Mouse (Mus musculus) cerebellum, adult 11-12 months (tissue): ENCODE data around the gene Sidt2.

Source experiments
- DNase-seq: peaks from one replicate; pipeline ENCODE4 v3.0.0; 2022

Gene Sidt2

DNA sequence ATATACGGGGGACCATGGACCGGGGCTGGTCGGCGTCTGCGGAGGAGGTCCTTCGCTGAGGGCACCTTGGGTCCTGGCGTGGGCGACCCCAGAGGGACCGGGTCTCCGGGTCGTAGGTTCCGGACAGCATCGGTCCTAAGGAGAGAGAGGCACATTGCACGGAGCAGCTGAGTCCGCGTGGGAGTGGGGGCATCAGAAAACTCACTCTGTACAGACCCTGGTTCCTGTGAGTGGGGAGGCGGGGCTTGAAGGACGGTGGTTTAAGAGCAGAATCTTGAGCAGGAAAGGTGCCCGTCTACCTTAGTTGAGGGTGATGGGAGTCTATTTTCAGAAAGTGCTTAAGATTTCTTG lies 48.0 kb downstream of the Sidt2 start:
- no peak for DNase-seq

GRCm38 (mm10) chr9:45906355-45907077 lies 48.5 kb downstream of the Sidt2 start, which contains the start of the genes Pcsk7 and Rnf214:
Gene Pcsk7, plus strand, starts transcription at chr9:45906497.
Gene Rnf214, minus strand, starts transcription at chr9:45906911.
- DNase-seq = peak; percentile 92

DNA sequence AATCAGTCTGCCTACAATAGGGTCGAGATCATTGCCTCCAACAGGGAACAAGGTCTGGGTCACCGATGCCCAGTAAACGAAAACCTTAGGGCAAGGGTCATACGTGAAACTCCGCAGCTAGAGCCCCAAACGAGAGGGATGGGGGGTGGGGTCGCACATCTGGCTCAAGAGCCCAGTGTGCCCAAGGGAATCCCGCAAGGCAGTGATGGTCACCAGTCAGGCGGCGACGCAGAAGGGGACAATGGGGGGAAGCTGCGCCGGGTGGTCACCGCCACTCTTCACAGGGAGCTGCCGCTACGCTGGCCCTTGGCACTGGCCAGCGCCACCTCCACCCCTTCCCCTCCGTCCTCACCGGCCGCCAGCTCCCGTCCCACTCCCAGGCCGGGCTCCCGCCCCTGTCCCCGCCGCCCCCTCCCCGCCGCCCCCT lies 49.2 kb downstream of the Sidt2 start:
- peak; percentile 69 for DNase-seq

DNA sequence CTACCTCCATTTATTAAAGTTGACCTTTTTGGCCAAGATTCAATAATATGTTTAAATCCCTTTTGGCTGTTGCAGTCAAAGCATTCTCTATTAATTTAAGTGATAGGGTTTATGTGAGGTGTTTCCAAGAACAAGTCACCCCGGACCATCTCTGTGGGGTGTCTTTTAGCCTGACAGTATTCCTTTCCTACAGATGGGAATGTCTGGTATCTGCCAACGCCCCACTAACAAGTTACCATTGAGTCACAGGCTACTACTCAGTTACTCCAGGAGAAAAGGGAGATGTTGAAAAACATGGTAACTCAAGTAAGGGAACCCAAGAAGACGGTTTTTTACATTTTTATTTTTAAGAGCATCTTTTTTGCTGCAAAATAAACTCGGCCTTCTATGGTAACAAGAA lies 49.9 kb downstream of the Sidt2 start:
- DNase-seq = no peak

DNA sequence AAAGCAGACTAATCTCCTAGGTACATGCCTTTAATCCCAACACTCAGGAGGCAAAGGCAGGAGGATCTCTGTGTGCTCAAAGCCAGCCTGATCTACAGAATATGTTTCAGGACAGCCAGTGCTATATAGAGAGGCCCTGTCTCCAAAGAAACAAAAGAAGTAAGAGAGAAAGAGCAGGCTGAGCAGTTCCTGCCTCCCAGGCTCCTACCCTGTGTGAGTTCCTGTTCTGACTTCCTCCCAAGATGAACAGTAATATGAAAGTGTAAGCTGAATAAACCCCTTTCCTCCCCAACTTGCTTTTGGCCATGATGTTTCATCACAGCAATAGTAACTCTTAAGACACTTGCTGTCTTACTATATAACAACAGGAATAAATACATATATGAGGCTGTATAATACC lies 61.4 kb downstream of the Sidt2 start:
- no peak for DNase-seq
